Mouse (Mus musculus): ENCODE measurements around the gene Klri2. TPM values are rescaled to one million over a fixed set of nuclear protein-coding genes. Genes with fewer than 3 reads are reported as not detected.

The Klri2 gene
- polyA plus RNA-seq (2012; rRNA removed; ENCODE audit: low replicate concordance): 0.11 and 0.15 TPM in 2 replicates

DNA sequence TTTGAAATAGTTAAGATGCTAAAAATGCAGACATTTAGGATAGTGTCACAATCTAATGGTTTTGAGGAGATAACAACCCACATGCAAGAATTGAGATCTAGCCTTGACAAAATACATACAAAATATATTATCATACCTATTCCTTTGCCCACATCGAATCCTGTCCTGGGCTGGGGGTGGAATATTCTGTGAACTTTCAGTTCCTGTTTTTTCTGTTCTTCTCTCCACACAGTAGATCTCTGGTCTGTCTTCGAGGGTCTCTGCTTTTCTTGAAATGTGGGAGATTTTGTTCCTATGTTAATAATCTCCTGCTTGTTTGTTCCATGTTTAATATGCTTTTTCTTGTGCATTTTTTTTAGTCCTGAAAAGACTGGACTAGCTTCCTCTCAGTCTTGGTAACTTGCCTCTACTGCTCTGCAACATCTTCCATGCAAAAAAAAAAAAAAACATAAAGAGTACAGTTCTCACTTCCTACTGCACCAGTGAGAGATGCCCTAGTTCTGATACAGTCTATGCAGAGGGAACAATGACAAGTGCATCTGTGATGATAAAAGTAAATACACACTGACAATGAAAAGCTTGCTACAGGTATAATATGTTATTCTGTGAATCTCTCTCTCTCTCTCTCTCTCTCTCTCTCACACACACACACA, at the start of gene Klri2:
Gene Klri2, minus strand, starts transcription at position 416 of the 653 bp plus-strand sequence.

DNA sequence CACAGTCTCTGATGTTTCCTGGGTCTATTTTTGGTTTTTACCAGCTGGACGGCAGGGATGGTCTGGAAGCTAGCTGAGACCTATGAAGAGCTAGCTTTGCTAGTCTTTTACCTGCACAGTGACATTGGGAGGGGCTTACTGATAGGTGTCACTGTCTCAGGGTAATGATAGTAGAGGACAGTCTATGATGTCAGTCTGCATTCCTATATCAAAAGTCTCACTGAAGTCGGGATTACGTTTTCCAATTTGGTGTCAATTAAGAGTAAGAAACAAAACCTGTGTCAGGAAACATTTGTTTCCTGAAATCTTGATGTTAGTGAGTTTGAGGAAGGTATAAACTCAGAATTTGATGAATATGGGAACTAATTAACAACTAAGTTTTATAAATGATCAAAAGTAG, 43.9 kb upstream of the Klri2 start, which contains the start of gene Gm156:
Gene Gm156, minus strand, starts transcription at position 101 of the 400 bp plus-strand sequence.

DNA sequence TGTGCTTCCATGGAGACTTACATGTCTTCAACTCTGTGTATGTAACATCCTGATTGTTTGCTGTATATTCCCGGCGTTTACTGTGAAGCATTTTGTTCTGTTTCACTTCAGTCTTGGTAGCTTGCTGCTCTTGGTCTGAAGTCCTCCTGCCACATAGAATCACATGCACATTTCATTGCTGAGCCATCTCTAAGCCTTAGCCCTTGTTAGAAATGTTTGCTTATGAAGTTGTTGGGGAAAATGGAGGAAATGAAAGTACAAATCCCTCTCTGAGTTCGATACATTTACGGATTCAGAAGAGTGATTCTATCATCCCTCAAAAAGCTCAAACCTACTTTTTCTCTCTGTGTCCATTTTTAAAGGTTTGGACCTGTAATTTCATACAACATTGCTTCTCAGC, 23.3 kb downstream of the Klri2 start, which contains the start of gene Klri1:
Gene Klri1, minus strand, starts transcription at position 101 of the 400 bp plus-strand sequence.

Other genes starting within 250 kb of the Klri2 start
- gene Olr1, start 233.3 kb downstream of the Klri2 start, polyA plus RNA-seq (2012; rRNA removed; ENCODE audit: low replicate concordance): 0.13 and 0.29 TPM in 2 replicates
- gene Tmem52b, start 227.9 kb downstream of the Klri2 start, polyA plus RNA-seq (2012; rRNA removed; ENCODE audit: low replicate concordance): not detected in 2 replicates
- 110 and 137 TPM in 2 replicates for gene Gabarapl1, start 207.3 kb downstream of the Klri2 start, polyA plus RNA-seq (2012; rRNA removed; ENCODE audit: low replicate concordance)
- gene Klre1, start 162.6 kb downstream of the Klri2 start, polyA plus RNA-seq (2012; rRNA removed; ENCODE audit: low replicate concordance): 0.32 and 1.4 TPM in 2 replicates
- 0.34 and 1.9 TPM in 2 replicates for gene Klrd1, start 148.7 kb downstream of the Klri2 start, polyA plus RNA-seq (2012; rRNA removed; ENCODE audit: low replicate concordance)
- 0.82 and 1.6 TPM in 2 replicates for gene Klrk1, start 116.6 kb downstream of the Klri2 start, polyA plus RNA-seq (2012; rRNA removed; ENCODE audit: low replicate concordance)
- gene Klrc3, start 97.1 kb downstream of the Klri2 start, polyA plus RNA-seq (2012; rRNA removed; ENCODE audit: low replicate concordance): 0.26 and 2.8 TPM in 2 replicates
- gene Klrc2, start 79.8 kb downstream of the Klri2 start, polyA plus RNA-seq (2012; rRNA removed; ENCODE audit: low replicate concordance): 0.13 and 0.85 TPM in 2 replicates
- 0.15 and 0.69 TPM in 2 replicates for gene Klrc1, start 61.5 kb downstream of the Klri2 start, polyA plus RNA-seq (2012; rRNA removed; ENCODE audit: low replicate concordance)
- gene Klri1, start 23.4 kb downstream of the Klri2 start, polyA plus RNA-seq (2012; rRNA removed; ENCODE audit: low replicate concordance): 0.31 TPM in 1 of 2 replicates, not detected in the other
- not detected in 2 replicates for gene Gm156, start 43.8 kb upstream of the Klri2 start, polyA plus RNA-seq (2012; rRNA removed; ENCODE audit: low replicate concordance)
- not detected in 2 replicates for gene Gm17631, start 122.2 kb upstream of the Klri2 start, polyA plus RNA-seq (2012; rRNA removed; ENCODE audit: low replicate concordance)
- 0.30 TPM in 1 of 2 replicates, not detected in the other for gene Klra17, start 136.2 kb upstream of the Klri2 start, polyA plus RNA-seq (2012; rRNA removed; ENCODE audit: low replicate concordance)
- not detected in 2 replicates for gene Klra5, start 177.2 kb upstream of the Klri2 start, polyA plus RNA-seq (2012; rRNA removed; ENCODE audit: low replicate concordance)